Mouse (Mus musculus) mature B cell (primary cell): ENCODE measurements around the gene Fer.

ENCODE experiments used
- in situ Hi-C: fragments of 300-500 bp; cut with MboI; formaldehyde crosslinking; loops from 2 replicates; pipeline ENCODE4 v1.14.3; 2019

Gene Fer

GRCm38 (mm10) chr17:64085493-64085892 lies 222.6 kb downstream of the Fer start:
- in situ Hi-C loops = no loop called here

GRCm38 (mm10) chr17:64086875-64087608 lies 224.2 kb downstream of the Fer start:
- in situ Hi-C loops = no loop called here

- in situ Hi-C loops = no loop called here
Measured at GRCm38 (mm10) chr17:64087871-64088270, 225.0 kb downstream of the Fer start.

DNA sequence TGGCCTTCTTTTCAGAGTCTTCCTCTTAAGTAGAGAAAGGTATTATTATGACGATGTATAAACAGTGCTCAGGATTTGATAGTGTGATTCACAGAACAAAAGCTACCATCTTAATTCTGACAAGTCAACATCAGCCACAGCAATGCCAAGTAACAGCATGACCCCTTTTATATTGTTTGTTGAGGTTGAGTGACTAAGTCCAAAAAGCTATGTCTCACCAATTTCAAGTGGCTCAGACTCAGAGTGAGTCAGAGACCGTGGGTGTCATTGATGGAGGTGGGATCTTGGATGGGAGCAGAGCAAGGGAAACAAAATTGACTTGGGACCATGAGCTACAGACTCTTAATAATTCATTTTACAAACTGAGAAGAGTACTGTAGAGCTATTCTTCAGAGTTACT lies 230.9 kb downstream of the Fer start:
- in situ Hi-C loops = no loop called here

GRCm38 (mm10) chr17:64096811-64097210 lies 233.9 kb downstream of the Fer start:
- in situ Hi-C loops = no loop called here

DNA sequence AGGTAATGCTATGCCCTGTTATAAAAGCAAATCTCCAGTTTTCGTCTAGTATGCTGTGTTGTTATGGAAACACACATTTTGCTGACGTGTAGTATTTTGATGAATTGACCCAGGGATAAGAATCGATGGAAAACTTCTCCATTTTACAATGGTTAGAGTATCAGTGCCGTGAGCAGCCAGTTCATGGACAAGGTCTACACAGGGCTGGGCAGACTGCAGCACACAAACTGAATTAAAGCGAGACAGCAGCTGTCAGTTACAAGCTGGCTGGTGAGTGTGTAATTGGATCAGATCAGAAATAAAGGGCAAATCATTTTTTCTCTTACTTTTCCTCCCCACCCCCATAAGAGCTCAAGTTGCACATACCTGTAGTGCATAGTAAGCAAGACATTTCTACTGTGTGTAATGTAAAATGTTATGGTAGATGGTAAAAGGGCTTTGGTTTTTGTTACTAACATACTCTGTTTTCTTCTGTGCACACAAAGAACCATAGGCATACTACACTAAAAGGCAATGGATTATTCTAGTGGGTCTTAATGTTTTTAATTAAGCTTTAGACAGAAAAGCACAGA lies 235.0 kb downstream of the Fer start:
- in situ Hi-C loops = no loop called here

GRCm38 (mm10) chr17:64099395-64100171 lies 236.7 kb downstream of the Fer start:
- in situ Hi-C loops = no loop called here

DNA sequence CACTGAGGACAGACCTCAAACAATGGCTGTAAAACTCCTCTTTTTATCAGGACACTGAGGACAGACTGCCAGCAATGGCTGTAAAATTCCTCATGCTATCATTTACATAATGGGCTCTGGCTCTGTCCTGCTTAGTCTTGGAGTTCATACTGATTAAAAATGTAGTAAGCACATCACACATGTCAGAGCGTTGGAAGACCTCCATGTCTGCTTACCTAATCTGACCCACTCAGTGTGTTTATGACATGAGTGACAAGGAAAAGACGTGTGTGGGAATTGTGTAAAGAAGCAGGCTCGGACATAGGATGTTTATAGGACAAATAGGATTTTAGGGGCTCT lies 237.3 kb downstream of the Fer start:
- in situ Hi-C loops = no loop called here

- in situ Hi-C loops = no loop called here
Measured at GRCm38 (mm10) chr17:64108773-64109172, 245.9 kb downstream of the Fer start.

DNA sequence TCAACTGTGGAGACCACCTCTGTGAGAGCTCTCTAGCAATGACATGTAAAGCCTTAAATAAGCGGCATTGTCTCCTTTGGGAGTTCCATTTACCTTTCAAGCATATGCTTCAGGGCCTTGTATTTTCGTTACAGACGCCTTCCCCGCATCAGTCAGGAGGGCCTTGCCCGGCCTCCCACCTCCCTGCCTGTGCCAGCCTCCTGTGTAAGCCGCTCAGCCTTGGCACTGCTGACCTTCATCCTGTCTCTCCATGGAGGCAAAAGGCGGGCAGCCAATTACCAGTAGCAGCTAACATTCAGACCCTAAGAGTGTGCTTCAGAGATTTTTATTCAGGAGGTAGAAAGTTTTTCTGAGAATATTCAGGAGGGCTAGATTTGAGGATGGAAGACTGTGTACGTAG lies 247.0 kb downstream of the Fer start:
- in situ Hi-C loops = no loop called here

GRCm38 (mm10) chr17:64113625-64114024 lies 250.8 kb downstream of the Fer start:
- in situ Hi-C loops = no loop called here

DNA sequence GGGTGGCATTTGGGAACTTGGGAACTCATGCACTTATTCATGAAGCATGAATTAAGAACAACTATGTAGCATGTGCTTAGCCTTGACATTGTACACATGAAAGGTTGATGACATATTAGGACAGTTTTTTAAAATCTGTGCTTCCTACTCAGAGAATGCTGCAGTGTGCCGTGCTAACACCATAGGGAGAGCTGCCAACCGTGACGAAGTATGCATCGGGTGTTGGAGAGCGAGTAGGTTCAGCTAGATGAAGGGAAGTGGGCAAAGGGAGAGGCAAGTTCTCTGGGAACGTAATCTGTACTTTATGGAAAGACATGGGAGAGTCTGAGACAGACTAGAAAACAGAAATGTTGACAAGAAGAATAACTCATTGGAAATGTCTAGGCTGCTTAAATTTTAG lies 253.9 kb downstream of the Fer start:
- in situ Hi-C loops = no loop called here

- in situ Hi-C loops = no loop called here
Measured at GRCm38 (mm10) chr17:64119697-64120288, 256.9 kb downstream of the Fer start.

GRCm38 (mm10) chr17:64122556-64122955 lies 259.7 kb downstream of the Fer start:
- in situ Hi-C loops = no loop called here

GRCm38 (mm10) chr17:64123732-64124131 lies 260.9 kb downstream of the Fer start:
- in situ Hi-C loops = no loop called here

DNA sequence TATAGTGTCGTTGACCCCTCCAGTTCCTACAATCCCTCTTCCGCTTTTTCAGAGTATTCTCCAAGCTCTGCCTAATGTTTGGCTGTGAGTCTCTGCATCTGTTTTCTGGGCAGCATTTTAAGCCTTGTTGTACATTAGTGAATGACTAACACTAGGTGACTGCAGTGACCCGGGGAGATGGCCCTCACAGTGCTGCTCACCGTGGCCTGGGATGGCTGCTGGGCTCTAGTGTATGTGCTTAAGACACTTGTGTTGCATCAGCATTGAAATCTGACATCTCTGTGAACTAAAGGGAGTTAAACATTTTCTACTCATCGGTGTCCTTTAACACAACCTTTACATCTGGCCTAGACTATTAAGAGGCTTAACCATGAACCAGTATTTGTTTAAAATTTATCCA lies 264.0 kb downstream of the Fer start:
- in situ Hi-C loops = no loop called here

GRCm38 (mm10) chr17:64129750-64130149 lies 266.9 kb downstream of the Fer start:
- in situ Hi-C loops = no loop called here

DNA sequence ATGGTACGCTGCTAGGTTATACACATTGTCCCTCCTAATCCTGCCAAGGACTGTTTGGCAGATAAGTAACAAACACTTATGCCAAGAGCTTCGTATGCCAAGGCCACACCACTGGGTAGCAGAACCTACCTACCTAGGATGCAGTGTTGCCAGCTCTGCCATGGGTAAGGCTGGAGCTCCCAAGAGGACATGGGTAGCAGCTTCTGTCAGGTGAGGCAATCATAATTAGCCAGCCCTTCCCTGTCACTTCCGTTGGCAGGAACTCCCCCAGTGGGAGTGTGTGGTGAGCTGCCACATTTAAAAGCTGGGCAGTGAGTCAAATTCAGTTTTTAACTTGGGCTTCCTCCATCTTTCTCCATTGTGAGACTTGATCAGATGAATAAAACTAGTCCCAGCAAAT lies 267.5 kb downstream of the Fer start:
- in situ Hi-C loops = no loop called here

DNA sequence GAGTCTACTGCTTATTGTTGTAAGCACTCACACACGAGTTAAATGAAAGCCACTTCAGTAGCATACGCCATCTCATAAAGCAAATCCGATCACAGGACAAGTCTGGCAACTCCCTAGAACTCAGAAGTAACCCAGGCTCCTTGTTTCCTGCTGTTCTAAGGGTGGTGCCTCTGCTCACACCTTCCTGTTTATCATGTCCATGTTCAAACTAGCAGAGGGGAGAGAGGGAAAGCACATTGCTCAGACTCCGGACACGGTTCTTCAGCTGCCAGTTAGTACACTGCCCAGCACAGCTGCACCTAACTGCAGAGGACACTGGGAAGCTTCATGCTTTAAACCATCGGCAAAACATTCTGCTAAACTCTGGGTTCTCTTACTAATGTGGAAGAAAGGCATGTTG lies 269.3 kb downstream of the Fer start:
- in situ Hi-C loops = no loop called here

GRCm38 (mm10) chr17:64135941-64136650 lies 273.2 kb downstream of the Fer start:
- in situ Hi-C loops = no loop called here

DNA sequence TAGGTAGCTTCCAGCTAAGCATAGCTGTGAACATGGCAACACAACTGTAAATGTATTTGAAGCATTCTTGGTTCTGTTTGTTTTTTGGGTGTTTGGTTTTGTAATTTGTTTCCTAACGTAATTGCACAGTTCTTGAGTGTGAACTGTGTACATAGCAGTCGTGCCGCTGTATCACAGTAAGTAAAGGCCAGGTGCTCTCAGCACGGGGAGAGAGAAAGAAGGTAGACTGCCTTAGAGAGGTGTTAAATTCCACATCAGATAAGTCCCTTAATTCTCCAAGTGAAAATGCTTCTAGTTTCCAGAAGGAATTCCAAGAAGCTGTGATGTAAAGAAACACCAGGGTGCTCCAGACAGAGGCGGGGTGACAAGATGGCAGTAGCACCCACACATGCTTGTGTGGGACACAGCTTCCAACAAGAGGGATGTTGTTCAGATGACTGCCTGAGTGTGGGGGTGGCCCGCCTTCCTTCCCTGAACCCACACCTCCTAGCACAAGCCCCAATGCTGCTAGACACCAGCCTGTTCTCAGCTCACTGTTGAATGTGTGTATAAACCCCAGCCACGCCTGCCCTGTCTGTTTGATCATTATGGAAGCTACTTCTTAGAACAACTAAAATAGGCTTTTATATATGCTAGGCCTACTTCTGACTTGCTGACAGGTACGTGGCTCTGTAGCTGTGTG lies 275.3 kb downstream of the Fer start:
- in situ Hi-C loops = no loop called here
